Mouse (Mus musculus): ENCODE measurements at regions not wholly inside any gene's neighbourhood (a gene's known extent, or its start where the extent isn't known, plus 50 kb on each side); places are given as distances from the start of the nearest gene placed in this dataset.

- TF ChIP-seq CTCF (IDR thresholded peaks at IDR 0.05; ENCODE audit: insufficient read depth, low read length) (no peak), POLR2A (IDR thresholded peaks at IDR 0.05; ENCODE audit: borderline replicate concordance, extremely low read depth, low read depth, low read length) (no peak)
Observed at GRCm38 (mm10) chr1:152273430-152273829, 113.1 kb downstream of the Tsen15 start.
